Mouse (Mus musculus) intestine, embryonic 14.5 days (tissue): Measurements from ENCODE around the gene Trmo. TPM values are rescaled to one million over a fixed set of nuclear protein-coding genes. Genes with fewer than 3 reads are reported as not detected.

ENCODE experiments used
- ATAC-seq: fragments of 200-750 bp; cut with Nextera tagmentation; replicated peaks from 2 replicates; pipeline ENCODE4 v1.8.0; 2017; ENCODE audit warnings: low read depth, moderate number of reproducible peaks, moderate TSS enrichment, moderate library complexity; ENCODE audit not compliant: low FRiP score, low TSS enrichment
- DNase-seq: peaks from one replicate; pipeline ENCODE4 v3.0.0-alpha.2; 2018; ENCODE audit warnings: low spot score
- H3K27ac ChIP-seq: fragments of 300-500 bp; sonication (generic); 2 replicates; pipeline ENCODE4 v1.5.1; 2014; ENCODE audit warnings: low read depth, mild to moderate bottlenecking, control low read depth
- H3K27me3 ChIP-seq: fragments of 300-500 bp; sonication (generic); replicated peaks from 2 replicates; pipeline ENCODE4 v1.6.1; 2014; ENCODE audit warnings: low read length, control low read depth; ENCODE audit not compliant: control insufficient read depth, insufficient read depth
- H3K36me3 ChIP-seq: fragments of 300-500 bp; sonication (generic); 2 replicates; pipeline ENCODE4 v1.6.1; 2014; ENCODE audit warnings: low read length, control low read depth; ENCODE audit not compliant: control insufficient read depth, insufficient read depth
- H3K4me1 ChIP-seq: fragments of 300-500 bp; sonication (generic); replicated peaks from 2 replicates; pipeline ENCODE4 v1.6.1; 2014; ENCODE audit warnings: low read length, control low read depth, mixed read lengths; ENCODE audit not compliant: control insufficient read depth, insufficient read depth
- H3K4me2 ChIP-seq: fragments of 300-500 bp; sonication (generic); 2 replicates; pipeline ENCODE4 v1.6.1; 2014; ENCODE audit warnings: low read length
- H3K4me3 ChIP-seq: fragments of 300-500 bp; sonication (generic); 2 replicates; pipeline ENCODE4 v1.5.1; 2014; ENCODE audit warnings: low read depth, low read length, control low read depth, mixed read lengths
- H3K9ac ChIP-seq: fragments of 300-500 bp; sonication (generic); 2 replicates; pipeline ENCODE4 v1.6.1; 2014; ENCODE audit warnings: mild to moderate bottlenecking, low read length
- H3K9me3 ChIP-seq: fragments of 300-500 bp; sonication (generic); 2 replicates; pipeline ENCODE4 v1.6.1; 2016; ENCODE audit warnings: low read length, control low read depth; ENCODE audit not compliant: control insufficient read depth
- WGBS: fragments of 180-500 bp; shearing (Covaris S2); extraction: QIAGEN DNeasy Blood & Tissue Kit; methylation state at CpG from one replicate; pipeline ENCODE4 v1.1.7; 2014; 5-methylcytosine and 5-hydroxymethylcytosine counted together
- polyA plus RNA-seq: library from polyadenylated mRNA; unstranded; fragments of >200 nt; fragmentation: Nextera tagmentation; extraction: Ambion mirVana; gene quantifications from 2 replicates; pipeline ENCODE4 v1.2.1, GENCODE M21; 2014

The Trmo gene
- polyA plus RNA-seq, 1 experiment from 2014 or later: 11.3 TPM

GRCm38 (mm10) chr4:46347141-46347540, 42.1 kb downstream of the Trmo start:
- no peak for DNase-seq
- no peak overlapping the region for H3K27ac ChIP-seq
- H3K27me3 ChIP-seq: peaks cover 99% of the 10 kb centered on the region
- H3K36me3 ChIP-seq: no peaks in the 10 kb centered on the region
- H3K9ac ChIP-seq: no peak overlapping the region
- 12% methylated on average over 4 of the region's 4 CpGs for WGBS
- no peaks in the 10 kb centered on the region for H3K9me3 ChIP-seq
- no peak overlapping the region for H3K4me2 ChIP-seq
- H3K4me3 ChIP-seq: no peak overlapping the region
- ATAC-seq: no peak
- no peaks in the 10 kb centered on the region for H3K4me1 ChIP-seq

DNA sequence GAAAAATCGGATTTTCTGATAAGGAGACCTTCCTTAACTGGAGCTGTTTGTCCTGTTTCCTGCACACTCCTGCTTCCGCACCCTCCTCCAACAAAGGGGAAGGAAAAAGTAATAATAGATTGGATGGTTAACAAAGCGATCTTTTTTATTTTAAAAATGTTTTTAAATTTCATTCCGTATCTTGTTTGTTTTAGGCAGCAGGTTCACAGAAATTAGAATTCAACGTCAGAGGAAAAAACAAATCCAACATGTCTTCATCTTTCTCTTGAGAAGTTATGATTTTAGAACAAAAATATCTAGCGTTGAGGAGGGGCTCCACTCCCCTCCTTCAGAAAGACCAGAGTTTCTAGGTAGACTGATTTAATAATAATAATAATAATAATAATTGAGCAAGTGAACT, 43.0 kb downstream of the Trmo start:
- no peak for ATAC-seq
- H3K9me3 ChIP-seq: no peaks in the 10 kb centered on the region
- H3K27me3 ChIP-seq: peaks cover 99% of the 10 kb centered on the region
- no peaks in the 10 kb centered on the region for H3K36me3 ChIP-seq
- H3K27ac ChIP-seq: no peak overlapping the region
- no peak overlapping the region for H3K4me2 ChIP-seq
- no peak overlapping the region for H3K9ac ChIP-seq
- no peaks in the 10 kb centered on the region for H3K4me1 ChIP-seq
- no peak overlapping the region for H3K4me3 ChIP-seq
- WGBS: 33% methylated on average over 6 of the region's 6 CpGs
- DNase-seq: no peak

DNA sequence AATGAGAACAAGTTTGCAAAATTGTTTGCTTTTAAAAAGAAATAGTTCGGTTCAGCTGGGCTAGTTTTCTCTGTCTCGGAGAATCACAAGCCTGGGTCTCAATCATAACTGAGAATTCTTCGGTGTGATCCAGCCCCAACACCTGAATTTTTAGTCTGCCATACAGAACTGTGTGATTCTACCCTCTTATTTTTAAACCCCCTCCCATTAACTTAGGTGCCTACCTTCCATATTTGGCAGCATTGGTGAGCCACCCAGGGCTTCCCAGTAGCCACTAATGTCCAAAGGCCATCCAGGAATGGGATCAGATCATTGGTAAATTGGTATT, 43.5 kb downstream of the Trmo start:
- WGBS: 27% methylated on average over 3 of the region's 3 CpGs
- H3K4me1 ChIP-seq: no peaks in the 10 kb centered on the region
- no peak overlapping the region for H3K9ac ChIP-seq
- no peak for ATAC-seq
- DNase-seq: no peak
- no peaks in the 10 kb centered on the region for H3K36me3 ChIP-seq
- H3K4me2 ChIP-seq: no peak overlapping the region
- H3K9me3 ChIP-seq: no peaks in the 10 kb centered on the region
- no peak overlapping the region for H3K4me3 ChIP-seq
- H3K27ac ChIP-seq: no peak overlapping the region
- peaks cover 99% of the 10 kb centered on the region for H3K27me3 ChIP-seq

- peak overlapping the region; percentile 46 for H3K4me2 ChIP-seq
These were observed 44.0 kb downstream of the Trmo start for GRCm38 (mm10) chr4:46345056-46345772.

GRCm38 (mm10) chr4:46344288-46344687, 44.9 kb downstream of the Trmo start:
- Histone ChIP-seq H3K9me3 (no peaks in the 10 kb centered on the region), H3K4me1 (no peaks in the 10 kb centered on the region), H3K27me3 (peaks cover 99% of the 10 kb centered on the region), H3K27ac (no peak overlapping the region), H3K36me3 (no peaks in the 10 kb centered on the region), H3K9ac (no peak overlapping the region), H3K4me2 (peak overlapping the region; percentile 46), H3K4me3 (peak overlapping the region; percentile 28)
- ATAC-seq (peak; percentile 56; the same call in 1 of the 2 replicates), DNase-seq (peak; percentile 77)
- under 1% methylated on average over 49 of the region's 51 CpGs for WGBS

More at GRCm38 (mm10) chr4:46345056-46345772, 44.0 kb downstream of the Trmo start:
- Histone ChIP-seq H3K27ac (no peak overlapping the region), H3K9ac (no peak overlapping the region), H3K4me1 (no peaks in the 10 kb centered on the region), H3K36me3 (no peaks in the 10 kb centered on the region), H3K4me3 (peak overlapping the region; percentile 28), H3K27me3 (peaks cover 99% of the 10 kb centered on the region), H3K9me3 (no peaks in the 10 kb centered on the region)
- ATAC-seq (no peak), DNase-seq (peak; percentile 70)
- WGBS: 4% methylated on average over 60 of the region's 67 CpGs

GRCm38 (mm10) chr4:46343596-46344260, 45.5 kb downstream of the Trmo start, which contains the start of gene Foxe1:
Gene Foxe1, plus strand, starts transcription at chr4:46343609.
- Histone ChIP-seq H3K9me3 (no peaks in the 10 kb centered on the region), H3K4me1 (no peaks in the 10 kb centered on the region)

DNA sequence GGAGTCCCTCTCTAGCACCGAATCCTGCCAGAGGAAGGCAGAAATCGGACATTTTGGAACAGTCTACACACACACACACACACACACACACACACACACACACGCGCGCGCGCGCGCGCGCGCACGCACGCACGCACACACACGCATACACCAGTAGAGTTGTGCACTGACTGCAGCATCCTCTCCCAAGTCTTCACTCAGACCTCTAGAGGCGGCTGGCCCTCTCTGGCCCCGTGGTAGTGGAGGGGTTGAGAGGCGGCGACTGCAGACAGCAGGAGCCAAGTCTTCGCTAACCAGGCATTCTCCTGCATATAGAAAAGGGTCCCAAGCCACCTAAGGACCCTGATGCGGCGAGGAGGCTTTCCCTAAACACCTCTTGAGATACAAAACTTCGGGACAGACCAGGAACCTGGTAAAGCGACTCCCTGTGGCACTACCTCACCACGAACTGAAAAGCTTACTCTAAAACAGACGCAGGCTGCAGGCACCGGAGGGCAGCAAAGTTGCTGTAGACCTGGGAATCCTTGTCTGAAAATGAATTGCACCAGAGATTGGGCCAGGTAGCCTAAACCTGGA, 46.4 kb downstream of the Trmo start:
- DNase-seq: peak; percentile 74
- ATAC-seq: no peak
- H3K4me2 ChIP-seq: 0 out of 2 replicates have a peak overlapping the region, but pooled peaks have one; percentile 1
- H3K27ac ChIP-seq: no peak overlapping the region
- no peaks in the 10 kb centered on the region for H3K36me3 ChIP-seq
- H3K27me3 ChIP-seq: peaks cover 100% of the 10 kb centered on the region
- no peak overlapping the region for H3K4me3 ChIP-seq
- H3K9me3 ChIP-seq: no peaks in the 10 kb centered on the region
- no peaks in the 10 kb centered on the region for H3K4me1 ChIP-seq
- no peak overlapping the region for H3K9ac ChIP-seq
- 2% methylated on average over 28 of the region's 28 CpGs for WGBS

More at GRCm38 (mm10) chr4:46343596-46344260, 45.5 kb downstream of the Trmo start, which contains the start of gene Foxe1:
- no peaks in the 10 kb centered on the region for H3K36me3 ChIP-seq
- no peak within 1 kb of the TSS for H3K27ac ChIP-seq
- DNase-seq (peak; percentile 71), ATAC-seq (no peak)
- H3K27me3 ChIP-seq: peaks cover 99% of the 10 kb centered on the region
- H3K9ac ChIP-seq: no peak within 1 kb of the TSS
- H3K4me2 ChIP-seq: peak within 1 kb of the TSS; percentile 46
- peak within 1 kb of the TSS; percentile 28 for H3K4me3 ChIP-seq
- WGBS: 1% methylated on average over 53 of the region's 70 CpGs

GRCm38 (mm10) chr4:46341831-46342680, 47.2 kb downstream of the Trmo start:
- Histone ChIP-seq H3K4me1 (no peaks in the 10 kb centered on the region), H3K9me3 (no peaks in the 10 kb centered on the region), H3K27me3 (peaks cover 100% of the 10 kb centered on the region), H3K4me2 (no peak overlapping the region), H3K36me3 (no peaks in the 10 kb centered on the region), H3K27ac (no peak overlapping the region), H3K4me3 (no peak overlapping the region), H3K9ac (no peak overlapping the region)
- ATAC-seq (no peak), DNase-seq (no peak)
- WGBS: 13% methylated on average over 22 of the region's 22 CpGs
